Mouse (Mus musculus) limb, embryonic 10.5 days (tissue): ENCODE measurements at regions not wholly inside any gene's neighbourhood (a gene's known extent, or its start where the extent isn't known, plus 50 kb on each side); places are given as distances from the start of the nearest gene placed in this dataset.

Experiments
- DNase-seq: peaks from one replicate; pipeline ENCODE4 v3.0.0-alpha.2; 2017; ENCODE audit warnings: low spot score
- H3K27ac ChIP-seq: fragments of 300-500 bp; sonication (generic); 2 replicates; pipeline ENCODE4 v1.5.1; 2016; ENCODE audit warnings: mild to moderate bottlenecking
- H3K27me3 ChIP-seq: fragments of 300-500 bp; sonication (generic); 2 replicates; pipeline ENCODE4 v1.6.1; 2016; ENCODE audit warnings: low read depth, mild to moderate bottlenecking; ENCODE audit not compliant: poor library complexity, severe bottlenecking
- H3K36me3 ChIP-seq: fragments of 300-500 bp; sonication (generic); 2 replicates; pipeline ENCODE4 v1.6.1; 2016; ENCODE audit warnings: mild to moderate bottlenecking, moderate library complexity
- H3K4me1 ChIP-seq: fragments of 300-500 bp; sonication (generic); 2 replicates; pipeline ENCODE4 v1.6.1; 2016
- H3K4me3 ChIP-seq: fragments of 300-500 bp; sonication (generic); 2 replicates; pipeline ENCODE4 v1.5.1; 2016; ENCODE audit warnings: mild to moderate bottlenecking, moderate library complexity
- H3K9me3 ChIP-seq: fragments of 300-500 bp; sonication (generic); replicated peaks from 2 replicates; pipeline ENCODE4 v1.6.1; 2016; ENCODE audit warnings: mild to moderate bottlenecking
- WGBS: fragments of 180-500 bp; shearing (Covaris S2); methylation state at CpG from one replicate; pipeline ENCODE4 v1.1.7; 2016; 5-methylcytosine and 5-hydroxymethylcytosine counted together

- no peaks in the 10 kb centered on the region for H3K4me1 ChIP-seq
- H3K36me3 ChIP-seq: no peaks in the 10 kb centered on the region
- 86% methylated on average over 5 of the region's 5 CpGs for WGBS
- no peaks in the 10 kb centered on the region for H3K27me3 ChIP-seq
- H3K4me3 ChIP-seq: no peak overlapping the region
- H3K27ac ChIP-seq: no peak overlapping the region
- no peak for DNase-seq
- no peaks in the 10 kb centered on the region for H3K9me3 ChIP-seq
Observed at GRCm38 (mm10) chr13:110977379-110977778, 277.4 kb upstream of the Actbl2 start.

- H3K9me3 ChIP-seq: no peaks in the 10 kb centered on the region
- no peak overlapping the region for H3K4me3 ChIP-seq
- no peaks in the 10 kb centered on the region for H3K36me3 ChIP-seq
- H3K4me1 ChIP-seq: no peaks in the 10 kb centered on the region
- no peaks in the 10 kb centered on the region for H3K27me3 ChIP-seq
- no peak for DNase-seq
- WGBS: 94% methylated on average over 3 of the region's 3 CpGs
- H3K27ac ChIP-seq: no peak overlapping the region
Observed at GRCm38 (mm10) chr13:110978022-110978421, 276.8 kb upstream of the Actbl2 start.

GRCm38 (mm10) chr13:110990677-110991076 is 264.1 kb upstream of the Actbl2 start:
- no peak for DNase-seq
- H3K4me1 ChIP-seq: no peaks in the 10 kb centered on the region
- H3K9me3 ChIP-seq: no peaks in the 10 kb centered on the region
- H3K27ac ChIP-seq: no peak overlapping the region
- H3K4me3 ChIP-seq: no peak overlapping the region
- 95% methylated on average over 2 of the region's 2 CpGs for WGBS
- H3K36me3 ChIP-seq: no peaks in the 10 kb centered on the region
- no peaks in the 10 kb centered on the region for H3K27me3 ChIP-seq

- Histone ChIP-seq H3K27me3 (no peaks in the 10 kb centered on the region), H3K9me3 (no peaks in the 10 kb centered on the region), H3K36me3 (no peaks in the 10 kb centered on the region), H3K4me3 (no peak overlapping the region), H3K4me1 (no peaks in the 10 kb centered on the region), H3K27ac (no peak overlapping the region)
- DNase-seq: no peak
- WGBS: 91% methylated on average over 2 of the region's 2 CpGs
Observed at GRCm38 (mm10) chr13:110991121-110991520, 263.7 kb upstream of the Actbl2 start.

- Histone ChIP-seq H3K27me3 (no peaks in the 10 kb centered on the region), H3K4me3 (no peak overlapping the region), H3K27ac (no peak overlapping the region), H3K36me3 (no peaks in the 10 kb centered on the region), H3K9me3 (no peaks in the 10 kb centered on the region), H3K4me1 (no peaks in the 10 kb centered on the region)
- WGBS: 90% methylated on average over 3 of the region's 3 CpGs
- DNase-seq: no peak
Observed at GRCm38 (mm10) chr13:110994596-110994995, 260.2 kb upstream of the Actbl2 start.

GRCm38 (mm10) chr13:111002670-111003069 is 252.1 kb upstream of the Actbl2 start:
- no peaks in the 10 kb centered on the region for H3K27me3 ChIP-seq
- no peak overlapping the region for H3K4me3 ChIP-seq
- H3K36me3 ChIP-seq: no peaks in the 10 kb centered on the region
- no peak overlapping the region for H3K27ac ChIP-seq
- 88% methylated on average over 4 of the region's 4 CpGs for whole genome bisulfite sequencing
- no peaks in the 10 kb centered on the region for H3K4me1 ChIP-seq
- no peak for DNase-seq
- no peaks in the 10 kb centered on the region for H3K9me3 ChIP-seq

GRCm38 (mm10) chr13:111014142-111014541 is 240.7 kb upstream of the Actbl2 start:
- H3K36me3 ChIP-seq: no peaks in the 10 kb centered on the region
- H3K27ac ChIP-seq: no peak overlapping the region
- DNase-seq: no peak
- no peaks in the 10 kb centered on the region for H3K4me1 ChIP-seq
- 86% methylated on average over 4 of the region's 4 CpGs for WGBS
- no peak overlapping the region for H3K4me3 ChIP-seq
- H3K9me3 ChIP-seq: no peaks in the 10 kb centered on the region
- no peaks in the 10 kb centered on the region for H3K27me3 ChIP-seq

GRCm38 (mm10) chr13:111030111-111030510 is 224.7 kb upstream of the Actbl2 start:
- Histone ChIP-seq H3K36me3 (no peaks in the 10 kb centered on the region), H3K27me3 (no peaks in the 10 kb centered on the region), H3K27ac (no peak overlapping the region), H3K4me3 (no peak overlapping the region), H3K9me3 (no peaks in the 10 kb centered on the region), H3K4me1 (peaks cover 10% of the 10 kb centered on the region; the same call in 1 of the 2 replicates)
- no peak for DNase-seq
- 59% methylated on average over 2 of the region's 2 CpGs for WGBS

- no peak overlapping the region for H3K4me3 ChIP-seq
- WGBS: 84% methylated on average over 1 of the region's 1 CpGs
- no peaks in the 10 kb centered on the region for H3K9me3 ChIP-seq
- no peaks in the 10 kb centered on the region for H3K36me3 ChIP-seq
- no peak for DNase-seq
- H3K4me1 ChIP-seq: peaks cover 10% of the 10 kb centered on the region; the same call in 1 of the 2 replicates
- no peaks in the 10 kb centered on the region for H3K27me3 ChIP-seq
- no peak overlapping the region for H3K27ac ChIP-seq
Observed at GRCm38 (mm10) chr13:111031633-111032032, 223.2 kb upstream of the Actbl2 start.

- Histone ChIP-seq H3K4me1 (peaks cover 25% of the 10 kb centered on the region), H3K4me3 (no peak overlapping the region), H3K27ac (no peak overlapping the region), H3K9me3 (no peaks in the 10 kb centered on the region), H3K27me3 (no peaks in the 10 kb centered on the region), H3K36me3 (no peaks in the 10 kb centered on the region)
- DNase-seq: no peak
- 53% methylated on average over 2 of the region's 2 CpGs for WGBS
Observed at GRCm38 (mm10) chr13:111043637-111044036, 211.2 kb upstream of the Actbl2 start.

- Histone ChIP-seq H3K36me3 (no peaks in the 10 kb centered on the region), H3K27ac (no peak overlapping the region), H3K27me3 (no peaks in the 10 kb centered on the region), H3K4me3 (no peak overlapping the region), H3K4me1 (peaks cover 29% of the 10 kb centered on the region), H3K9me3 (no peaks in the 10 kb centered on the region)
- no peak for DNase-seq
- WGBS: 58% methylated on average over 10 of the region's 10 CpGs
Observed at GRCm38 (mm10) chr13:111044328-111045002, 210.3 kb upstream of the Actbl2 start.

- H3K4me1 ChIP-seq: peaks cover 17% of the 10 kb centered on the region
- 52% methylated on average over 6 of the region's 6 CpGs for WGBS
- H3K4me3 ChIP-seq: no peak overlapping the region
- no peaks in the 10 kb centered on the region for H3K9me3 ChIP-seq
- DNase-seq: no peak
- H3K36me3 ChIP-seq: no peaks in the 10 kb centered on the region
- peak overlapping the region; percentile 27; the same call in 1 of the 2 replicates for H3K27ac ChIP-seq
- no peaks in the 10 kb centered on the region for H3K27me3 ChIP-seq
Observed at GRCm38 (mm10) chr13:111050097-111050496, 204.7 kb upstream of the Actbl2 start.

- 86% methylated on average over 2 of the region's 2 CpGs for WGBS
Observed at GRCm38 (mm10) chr13:111055817-111056216, 199.0 kb upstream of the Actbl2 start.

GRCm38 (mm10) chr13:111087753-111088152 is 167.1 kb upstream of the Actbl2 start:
- no peak overlapping the region for H3K27ac ChIP-seq
- H3K4me1 ChIP-seq: no peaks in the 10 kb centered on the region
- no peaks in the 10 kb centered on the region for H3K9me3 ChIP-seq
- WGBS: 81% methylated on average over 2 of the region's 2 CpGs
- H3K27me3 ChIP-seq: no peaks in the 10 kb centered on the region
- no peak overlapping the region for H3K4me3 ChIP-seq
- H3K36me3 ChIP-seq: no peaks in the 10 kb centered on the region
- DNase-seq: no peak

More at GRCm38 (mm10) chr13:111055817-111056216, 199.0 kb upstream of the Actbl2 start:
- no peaks in the 10 kb centered on the region for H3K27me3 ChIP-seq
- H3K4me1 ChIP-seq: no peaks in the 10 kb centered on the region; the same call in 1 of the 2 replicates
- H3K4me3 ChIP-seq: no peak overlapping the region
- H3K27ac ChIP-seq: no peak overlapping the region; the same call in 1 of the 2 replicates
- H3K36me3 ChIP-seq: no peaks in the 10 kb centered on the region
- DNase-seq: no peak
- H3K9me3 ChIP-seq: no peaks in the 10 kb centered on the region
